Mouse (Mus musculus) adrenal gland, postnatal 4 days (tissue): Measurements from ENCODE around the gene Anks4b. TPM values are rescaled to one million over a fixed set of nuclear protein-coding genes. Genes with fewer than 3 reads are reported as not detected.

ENCODE experiments used
- DNase-seq, 2 experiments: peaks; one replicate each; pipeline ENCODE4 v3.0.0; 2021 to 2022; ENCODE audit warnings: low spot score in 2 of 2, mixed read lengths in 2 of 2
- long read RNA-seq, 2 experiments: library from polyadenylated mRNA; stranded (forward); transcript quantifications; one replicate each; pipeline ENCODE4 v2.0.0; 2021
- total RNA-seq, 2 experiments: library from RNA; stranded (reverse); gene quantifications; 2 replicates each; pipeline ENCODE4 v1.2.3; 2021

Anks4b gene
- total RNA-seq = 1 to 10 TPM; 1.6 to 2.4 TPM
- long read RNA-seq, experiment 1, partial matches to known transcripts = 0 of 1 reads
- long read RNA-seq, experiment 1, other reads (novel, unspliced or antisense) = 0 of 1 reads
- long read RNA-seq, experiment 2, partial matches to known transcripts = 0 of 4 reads
- long read RNA-seq, experiment 2, other reads (novel, unspliced or antisense) = 0 of 4 reads

- DNase-seq = no peak
Observed at GRCm38 (mm10) chr7:120173603-120174244, at the start of gene Anks4b. Gene Anks4b (plus strand): TSS chr7:120173858.

GRCm38 (mm10) chr7:120124844-120125243, 48.8 kb upstream of the Anks4b start:
- peak in 1 of 2 experiments; percentile 42 for DNase-seq

GRCm38 (mm10) chr7:120126976-120127685, 46.5 kb upstream of the Anks4b start:
- DNase-seq = no peak

DNA sequence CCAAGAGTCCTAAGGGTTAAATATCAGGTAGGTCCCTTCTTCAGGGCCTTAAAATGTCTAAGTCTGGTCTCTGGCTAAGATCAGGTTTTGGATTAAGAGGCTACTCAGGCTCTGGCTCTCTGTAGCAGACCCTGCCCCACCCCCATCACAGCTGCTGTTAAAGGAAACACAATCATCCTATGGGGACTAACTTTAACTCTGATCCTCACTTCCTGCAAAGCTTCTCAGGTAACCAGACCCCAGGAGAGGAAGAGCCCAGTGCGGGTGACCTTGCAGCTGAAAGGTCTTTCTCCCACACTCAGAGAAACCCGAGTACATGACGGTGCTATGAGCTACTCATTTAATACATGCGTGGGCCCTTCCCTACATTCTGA, 46.0 kb upstream of the Anks4b start:
- no peak for DNase-seq

DNA sequence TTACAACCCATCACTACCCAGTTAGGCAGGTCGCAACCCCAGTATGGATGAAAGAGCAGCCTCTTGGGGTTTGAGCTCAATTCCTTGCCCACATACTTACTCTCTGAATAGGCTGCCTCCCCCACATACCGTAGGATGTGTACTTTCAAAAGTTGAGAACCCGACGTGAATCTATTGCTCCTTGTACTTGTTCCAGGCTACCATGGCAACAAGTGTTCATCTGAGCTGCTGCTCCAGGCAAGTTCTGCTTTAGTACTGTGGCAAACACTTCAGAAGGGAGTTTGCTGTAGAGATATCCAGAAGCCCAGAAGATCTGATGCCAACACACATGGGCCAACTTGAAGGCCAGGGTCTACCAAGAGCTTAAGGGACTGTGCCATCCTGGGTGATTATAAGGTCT, 44.7 kb upstream of the Anks4b start:
- DNase-seq = no peak

DNA sequence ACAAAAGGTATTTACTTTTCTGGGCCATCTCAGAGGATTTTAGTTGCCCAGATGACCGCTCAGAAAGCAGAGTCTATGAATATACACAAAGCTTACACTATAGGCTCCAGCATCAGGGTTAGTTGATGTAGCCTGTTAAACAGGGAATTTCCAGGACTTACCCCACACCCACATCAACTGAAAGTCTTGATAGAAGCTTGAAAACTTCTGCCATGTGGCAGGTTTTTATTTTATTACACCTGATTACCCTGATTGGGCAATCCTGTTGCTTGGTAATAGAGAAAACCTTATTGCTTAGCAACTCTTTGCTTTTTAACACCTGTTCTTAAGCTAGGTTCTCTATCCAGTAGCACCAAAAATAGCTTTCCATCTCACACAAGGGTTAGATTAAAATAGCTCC, 30.9 kb upstream of the Anks4b start:
- no peak for DNase-seq

- no peak for DNase-seq
Observed at GRCm38 (mm10) chr7:120145191-120145590, 28.5 kb upstream of the Anks4b start, which contains the start of gene Zp2. Gene Zp2 (minus strand): TSS chr7:120145291.

- DNase-seq = no peak
Observed at GRCm38 (mm10) chr7:120150257-120150656, 23.4 kb upstream of the Anks4b start.

DNA sequence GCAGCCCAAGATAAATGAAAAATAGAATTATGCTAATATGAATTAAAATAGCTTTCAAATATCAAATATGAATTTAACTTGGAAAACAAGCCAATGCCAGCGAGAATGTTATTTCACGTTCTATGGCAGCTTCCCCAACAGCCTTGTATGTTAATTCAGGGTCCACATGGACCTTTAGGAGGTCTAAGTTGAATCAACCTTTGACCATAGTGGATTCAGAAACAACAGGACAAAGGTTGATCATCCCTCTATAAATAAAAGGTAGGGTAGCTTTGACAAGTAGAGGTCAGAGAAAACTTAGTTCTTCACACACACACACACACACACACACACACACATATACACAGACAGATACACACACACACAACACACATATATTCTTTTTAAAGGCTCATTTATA, 22.8 kb upstream of the Anks4b start:
- DNase-seq = no peak

- no peak for DNase-seq
Observed at GRCm38 (mm10) chr7:120156841-120157409, 16.7 kb upstream of the Anks4b start.

GRCm38 (mm10) chr7:120157575-120158061, 16.0 kb upstream of the Anks4b start:
- no peak for DNase-seq

DNA sequence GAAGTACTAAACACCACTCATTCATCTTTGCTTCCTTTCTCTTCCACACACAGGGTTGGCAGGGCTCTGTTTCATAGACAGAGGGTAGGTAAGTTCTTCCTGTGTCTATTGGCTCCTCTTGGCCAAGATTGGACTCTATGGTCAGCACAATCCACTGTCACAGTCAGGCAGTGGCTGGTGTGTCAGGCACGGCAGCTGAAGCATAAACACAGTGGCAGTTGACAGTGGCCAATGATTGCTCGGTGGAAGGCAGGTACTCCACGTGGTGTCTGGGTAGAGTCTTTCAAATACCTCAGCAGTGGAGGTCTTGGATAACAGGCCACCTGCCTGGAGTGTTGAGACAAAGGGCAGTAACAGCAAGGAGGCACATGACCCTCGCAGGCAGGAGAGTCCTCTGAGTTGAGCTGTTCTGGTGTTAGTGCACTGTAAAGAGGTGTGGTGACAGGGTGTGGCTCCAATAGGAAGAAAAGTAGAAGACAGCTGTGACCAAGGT, 15.5 kb upstream of the Anks4b start:
- no peak for DNase-seq

DNA sequence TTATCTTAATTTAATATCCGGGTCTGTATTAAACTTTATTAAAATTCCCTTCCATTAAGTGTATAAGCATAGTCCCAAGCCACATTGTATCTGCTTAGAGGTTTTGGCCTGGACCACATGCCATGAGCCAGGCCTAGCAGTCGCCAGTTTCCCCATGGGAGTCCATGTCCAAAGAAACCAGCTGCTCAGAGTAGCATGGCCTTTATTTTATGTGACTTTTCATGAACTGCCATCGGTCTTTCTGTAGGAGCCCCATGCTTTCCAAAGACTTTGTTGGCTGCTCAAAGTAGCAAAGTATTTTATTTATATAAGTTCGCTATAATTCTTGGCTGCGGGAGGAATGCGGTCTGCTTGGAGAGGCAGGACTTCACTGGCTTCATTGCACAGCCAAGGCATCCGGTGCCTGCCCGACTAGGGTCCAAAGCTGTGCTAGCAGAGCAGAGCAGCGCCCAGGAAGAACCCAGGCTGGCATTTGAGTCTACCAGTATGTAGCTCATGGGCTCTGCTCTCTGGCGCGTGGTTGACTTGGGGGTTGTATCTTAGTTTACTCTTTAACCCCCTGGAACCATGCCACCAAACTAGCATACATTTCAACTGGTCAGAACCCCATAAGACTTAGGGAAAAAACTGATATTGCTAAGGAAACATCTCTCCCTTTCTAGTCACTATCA, 9.9 kb upstream of the Anks4b start:
- no peak for DNase-seq

DNA sequence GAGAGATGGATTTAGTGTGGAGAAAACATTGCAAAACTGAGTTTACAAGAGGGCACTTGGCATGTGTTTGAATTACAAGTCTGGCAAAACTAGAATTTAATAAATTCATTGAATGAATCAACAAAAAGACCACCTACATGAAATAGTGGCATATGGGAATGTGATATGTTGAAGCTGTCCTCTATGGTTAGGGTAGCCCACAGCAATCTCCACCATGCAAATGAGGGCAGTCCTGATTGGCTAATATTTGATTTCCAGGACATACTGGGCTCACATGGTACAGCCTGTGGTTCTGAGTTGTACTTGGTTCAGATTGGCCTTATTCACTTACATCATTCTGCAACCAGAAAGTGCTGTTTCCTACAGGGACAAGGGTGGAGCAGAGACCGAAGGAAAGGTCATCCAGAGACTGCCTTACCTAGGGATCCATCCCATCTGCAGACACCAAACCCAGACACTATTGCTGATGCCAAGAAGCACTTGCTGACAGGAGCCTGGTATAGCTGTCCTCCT, 1.4 kb upstream of the Anks4b start:
- DNase-seq = no peak

DNA sequence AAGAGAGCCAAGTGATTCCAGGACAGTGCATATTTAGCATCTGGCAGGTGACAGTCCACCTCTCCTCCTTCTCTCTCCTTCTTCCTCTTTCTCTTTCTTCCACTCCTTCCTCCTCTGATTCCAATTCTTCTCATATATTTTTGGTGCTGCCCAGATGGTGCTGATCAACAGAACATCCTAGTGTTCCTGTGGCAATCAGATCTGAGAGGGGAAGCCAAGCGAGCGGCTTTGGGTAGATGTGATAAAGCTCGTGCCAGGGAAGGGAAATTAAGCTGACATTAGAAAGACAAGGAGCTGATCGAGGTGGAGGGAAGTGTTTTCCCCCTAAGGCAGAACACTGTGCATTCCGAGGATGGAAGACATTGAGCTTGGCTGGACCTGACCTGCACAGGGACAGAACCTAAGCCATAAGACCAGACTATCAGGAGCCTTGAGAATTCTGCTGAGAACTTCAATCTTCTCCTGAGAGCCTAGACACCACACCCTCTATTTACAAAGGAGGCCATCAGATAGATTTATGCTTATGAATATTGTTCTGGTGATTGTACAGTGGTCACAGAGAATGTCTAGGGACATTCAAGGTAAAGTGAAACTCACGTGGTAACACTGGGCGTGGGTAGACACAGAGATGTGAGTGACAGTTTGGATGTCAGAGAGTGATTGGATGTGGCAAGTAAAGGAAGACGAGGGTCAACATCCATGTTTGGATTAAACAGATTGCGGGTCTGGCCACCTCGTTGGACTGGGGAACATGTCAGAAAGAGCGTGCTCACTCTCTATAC, 1.3 kb downstream of the Anks4b start:
- DNase-seq = no peak

- no peak for DNase-seq
Observed at GRCm38 (mm10) chr7:120177611-120178010, 4.0 kb downstream of the Anks4b start.

- DNase-seq = no peak
Observed at GRCm38 (mm10) chr7:120178935-120179334, 5.3 kb downstream of the Anks4b start.

DNA sequence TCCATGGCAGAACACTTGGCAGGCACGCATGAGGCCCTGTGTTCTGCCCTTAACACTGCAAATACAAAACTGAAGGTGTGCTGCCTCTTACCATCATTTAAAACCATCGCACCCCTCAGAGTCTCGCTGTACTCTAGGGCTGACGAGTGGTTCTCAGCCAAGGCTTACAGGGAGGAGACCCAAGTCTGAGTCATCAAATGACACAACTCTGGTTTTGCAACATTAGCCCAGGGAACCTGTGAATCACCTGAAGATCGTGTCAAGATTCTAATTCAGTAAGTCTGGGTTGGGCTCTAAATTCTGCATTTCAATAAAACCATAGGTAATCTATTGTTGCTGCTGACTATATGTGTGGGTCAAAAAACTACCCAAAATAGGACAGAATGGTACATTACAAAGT, 6.9 kb downstream of the Anks4b start:
- DNase-seq = no peak

DNA sequence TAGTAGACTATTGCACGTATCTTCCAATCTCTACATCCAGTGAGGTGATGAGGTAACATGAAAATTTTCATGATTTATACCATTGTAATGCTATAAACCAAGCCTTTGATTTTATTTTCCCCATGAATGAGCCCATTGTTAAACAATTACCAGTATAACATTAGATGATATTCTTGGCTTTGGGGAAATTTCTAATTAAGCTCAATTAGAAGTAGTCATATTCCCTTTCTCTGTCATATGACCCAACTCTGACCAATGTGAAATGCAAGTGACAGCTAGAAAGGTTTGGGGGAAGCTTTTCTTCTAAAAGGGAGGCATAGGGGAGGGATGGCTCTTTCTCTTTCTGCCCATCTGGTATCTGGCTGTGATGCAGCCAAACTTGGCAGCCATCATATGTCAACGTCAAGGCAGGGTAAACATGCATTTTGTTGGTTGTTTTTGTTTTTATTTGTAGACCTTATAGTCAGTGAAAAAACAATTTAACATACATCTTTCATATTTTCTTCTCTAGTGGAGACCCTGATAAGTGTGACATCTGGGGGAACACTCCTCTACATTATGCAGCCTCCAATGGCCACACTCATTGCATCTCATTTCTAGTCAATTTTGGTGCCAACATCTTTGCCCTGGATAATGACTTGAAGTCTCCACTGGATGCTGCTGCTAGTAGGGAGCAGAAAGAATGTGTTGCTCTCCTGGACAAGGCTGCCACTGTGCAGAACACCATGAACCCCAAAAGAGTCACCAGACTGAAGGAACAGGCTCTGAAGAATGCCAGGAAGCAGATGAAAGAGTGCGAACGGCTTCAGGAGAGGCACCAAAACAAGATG, 8.0 kb downstream of the Anks4b start:
- DNase-seq = no peak
